ENCODE assay signal across 18 mouse cellular contexts in the genomic region with DNA sequence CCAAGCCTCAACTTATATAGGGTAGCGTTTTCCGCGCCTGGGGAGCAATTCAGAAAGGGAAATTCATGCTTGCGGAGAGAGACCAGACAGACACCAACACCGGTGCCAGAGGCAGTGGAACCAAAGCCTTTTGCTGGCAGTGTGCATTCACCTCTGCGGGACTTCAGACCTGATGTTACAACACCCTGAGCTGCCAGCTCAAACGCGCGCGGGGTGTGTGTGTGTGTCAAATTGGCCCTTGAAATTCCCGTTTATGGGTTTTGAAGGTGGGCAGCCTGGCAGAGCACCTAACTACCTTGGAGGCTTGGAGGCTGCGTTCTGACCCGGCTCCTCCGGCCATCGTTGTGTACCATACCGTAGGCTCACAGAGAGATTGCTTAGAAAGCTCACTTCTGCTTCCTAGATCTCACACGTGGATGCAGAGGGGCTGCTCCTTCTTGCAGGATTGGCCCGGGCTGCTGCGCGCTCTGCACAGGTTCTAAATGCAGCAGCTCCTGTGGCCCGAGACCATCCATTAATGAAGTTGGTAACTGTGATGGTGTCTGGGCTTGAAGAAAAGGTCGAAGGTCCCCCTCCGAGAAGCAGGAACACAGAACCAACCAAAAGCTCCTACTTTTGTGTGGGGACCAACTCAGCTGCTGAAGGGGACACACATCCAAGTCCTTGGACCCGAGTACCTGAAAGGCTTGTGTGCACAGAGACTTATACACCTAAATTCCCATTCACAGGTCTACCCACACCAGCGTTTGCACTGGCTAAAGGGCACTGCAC. TPM values are rescaled to one million over a fixed set of nuclear protein-coding genes. Genes with fewer than 3 reads are reported as not detected.
DNase-seq lines count a peak whose midpoint lies in the region; ATAC-seq lines count a peak whose summit lies in the region.
"Had no signal": no experiment of that assay in that cellular context is flagged by ENCODE, and none has a peak within 500 bp of the region (broad histone marks: within the 10 kb centered on the region; RNA-seq: fewer than 3 reads in every experiment).

No protein-coding gene starts in this region.

- no peak overlapping the region for H3K27ac ChIP-seq in forebrain, embryonic 10.5 days
- 0 out of 2 replicates have a peak overlapping the region, but pooled peaks have one; percentile 8 for H3K27ac ChIP-seq in hindbrain, embryonic 15.5 days (replicated peaks)
- no peak overlapping the region for H3K27ac ChIP-seq in midbrain, embryonic 13.5 days
- H3K27ac ChIP-seq: heart, embryonic 13.5 days; intestine, embryonic 15.5 days; liver, embryonic 14.5 days had no signal

- H3K9ac ChIP-seq in hindbrain, embryonic 15.5 days = no peak overlapping the region
- H3K9ac ChIP-seq in midbrain, embryonic 13.5 days (replicated peaks) = no peak overlapping the region
- H3K9ac ChIP-seq: heart, embryonic 13.5 days; intestine, embryonic 15.5 days; liver, embryonic 14.5 days had no signal

- peak; percentile 41 for DNase-seq in forebrain, embryonic 10.5 days (ENCODE audit: extremely low spot score, low spot score)
- no peak for DNase-seq in spleen, postnatal 4 days (ENCODE audit: low spot score in 2 of 2)
- no peak for DNase-seq in gastrocnemius, postnatal 36 days
- no peak for DNase-seq in spleen, adult 12 weeks (ENCODE audit: low spot score)
- DNase-seq: adrenal gland, postnatal 25 days; cerebellum, adult 11-12 months; kidney, postnatal 36 days had no signal

- intact Hi-C loops in gastrocnemius, postnatal 36 days (cut with DNase I) = no loop called here

- H3K27me3 ChIP-seq in forebrain, embryonic 10.5 days (ENCODE audit: poor library complexity, severe bottlenecking) = peaks cover 100% of the 10 kb centered on the region
- peaks cover 96% of the 10 kb centered on the region for H3K27me3 ChIP-seq in hindbrain, embryonic 15.5 days
- peaks cover 100% of the 10 kb centered on the region for H3K27me3 ChIP-seq in midbrain, embryonic 13.5 days

- peak overlapping the region; percentile 34 for H3K4me2 ChIP-seq in hindbrain, embryonic 15.5 days
- H3K4me2 ChIP-seq in midbrain, embryonic 13.5 days (replicated peaks) = peak overlapping the region; percentile 23
- H3K4me2 ChIP-seq: heart, embryonic 13.5 days; intestine, embryonic 15.5 days had no signal

- H3K4me1 ChIP-seq in forebrain, embryonic 10.5 days = peaks cover 56% of the 10 kb centered on the region
- H3K4me1 ChIP-seq in hindbrain, embryonic 15.5 days (replicated peaks) = 0 out of 2 replicates have a peak, but pooled peaks cover 9% of the 10 kb centered on the region
- H3K4me1 ChIP-seq in midbrain, embryonic 13.5 days (replicated peaks) = peaks cover 29% of the 10 kb centered on the region
- H3K4me1 ChIP-seq: intestine, embryonic 15.5 days had no signal

- peak overlapping the region; percentile 24; the same call in 1 of the 2 replicates for H3K4me3 ChIP-seq in forebrain, embryonic 10.5 days
- H3K4me3 ChIP-seq in hindbrain, embryonic 15.5 days = peak overlapping the region; percentile 5; the same call in 1 of the 2 replicates
- H3K4me3 ChIP-seq in midbrain, embryonic 13.5 days (replicated peaks) = peak overlapping the region; percentile 8; the same call in 1 of the 2 replicates
- H3K4me3 ChIP-seq: heart, embryonic 13.5 days; intestine, embryonic 15.5 days; megakaryocyte, embryonic 14.5 days had no signal

- H3K9me3 ChIP-seq in forebrain, embryonic 10.5 days = no peaks in the 10 kb centered on the region
- no peaks in the 10 kb centered on the region for H3K9me3 ChIP-seq in hindbrain, embryonic 15.5 days
- H3K9me3 ChIP-seq in midbrain, embryonic 13.5 days = no peaks in the 10 kb centered on the region
- H3K9me3 ChIP-seq: heart, embryonic 13.5 days; intestine, embryonic 15.5 days had no signal

- H3K36me3 ChIP-seq in forebrain, embryonic 10.5 days (replicated peaks) = no peaks in the 10 kb centered on the region
- no peaks in the 10 kb centered on the region for H3K36me3 ChIP-seq in hindbrain, embryonic 15.5 days
- no peaks in the 10 kb centered on the region for H3K36me3 ChIP-seq in midbrain, embryonic 13.5 days
- H3K36me3 ChIP-seq: heart, embryonic 13.5 days; intestine, embryonic 15.5 days had no signal

- ATAC-seq in common myeloid progenitor, adult 5-6 weeks (replicated peaks; ENCODE audit: low read depth, poor library complexity, severe bottlenecking) = peak; percentile 24; the same call in 1 of the 2 replicates
- no peak for ATAC-seq in hindbrain, embryonic 15.5 days (ENCODE audit: low FRiP score, low read depth)
- ATAC-seq in midbrain, embryonic 13.5 days = no peak
- ATAC-seq: intestine, embryonic 15.5 days had no signal

- WGBS in forebrain, embryonic 10.5 days = 2% methylated on average over 25 of the region's 25 CpGs
- WGBS in hindbrain, embryonic 15.5 days = 4% methylated on average over 25 of the region's 25 CpGs
- 2% methylated on average over 25 of the region's 25 CpGs for WGBS in midbrain, embryonic 13.5 days

RNA-seq across cellular contexts. Expression of a gene that starts 7.4 kb away (rescaled TPM):
- not detected in 2 replicates for total RNA-seq in common myeloid progenitor, adult 5-6 weeks (2017)
- polyA plus RNA-seq in forebrain, embryonic 10.5 days (2016; fragmentation: Nextera tagmentation; extraction: Ambion mirVana) = 10.5 and 11.2 TPM in 2 replicates
- polyA plus RNA-seq in hindbrain, embryonic 15.5 days (2015; fragmentation: Nextera tagmentation; extraction: Ambion mirVana) = 15.6 and 16.2 TPM in 2 replicates
- polyA plus RNA-seq in midbrain, embryonic 13.5 days (2015; fragmentation: Nextera tagmentation; extraction: Ambion mirVana) = 2.8 and 4.2 TPM in 2 replicates
- not detected for total RNA-seq in gastrocnemius, postnatal 36 days (2021)
- total RNA-seq: adrenal gland, postnatal 25 days; CH12.LX; gastrocnemius, adult 18-20 months; neutrophil, adult 5-6 weeks had no signal
- polyA plus RNA-seq: heart, embryonic 13.5 days; intestine, embryonic 15.5 days; liver, embryonic 14.5 days; stomach, embryonic 16.5 days had no signal

RNA-seq across cellular contexts. Expression of a gene that starts 36.9 kb away (rescaled TPM):
- total RNA-seq in common myeloid progenitor, adult 5-6 weeks (2017) = not detected in 2 replicates
- 8.3 and 8.5 TPM in 2 replicates for polyA plus RNA-seq in forebrain, embryonic 10.5 days (2016; fragmentation: Nextera tagmentation; extraction: Ambion mirVana)
- polyA plus RNA-seq in hindbrain, embryonic 15.5 days (2015; fragmentation: Nextera tagmentation; extraction: Ambion mirVana) = 121 and 136 TPM in 2 replicates
- 11.3 and 12.6 TPM in 2 replicates for polyA plus RNA-seq in midbrain, embryonic 13.5 days (2015; fragmentation: Nextera tagmentation; extraction: Ambion mirVana)
- not detected for total RNA-seq in gastrocnemius, postnatal 36 days (2021)
- total RNA-seq: CH12.LX; gastrocnemius, adult 18-20 months; neutrophil, adult 5-6 weeks had no signal
- polyA plus RNA-seq: heart, embryonic 13.5 days; liver, embryonic 14.5 days had no signal
